Mouse (Mus musculus): ENCODE measurements around the gene Zfp280c.
A peak's percentile ranks its signal among the peaks of the same experiment; 100 is the strongest.

GRCm38 (mm10) chrX:48594099-48594760, at the start of gene Zfp280c:
- TF ChIP-seq SRF (IDR thresholded peaks at IDR 0.05; ENCODE audit: control insufficient read depth, insufficient read length, low read depth) (no peak), E2F4 (IDR thresholded peaks at IDR 0.05; ENCODE audit: insufficient read depth) (no peak), POLR2A (IDR thresholded peaks at IDR 0.05; ENCODE audit: insufficient read length, low read depth) (peak; percentile 66), MYOG (IDR thresholded peaks at IDR 0.05; ENCODE audit: control insufficient read depth in 1 of 3, insufficient read depth in 1 of 3, insufficient read length in 2 of 3, low read depth in 2 of 3) (no peak), POLR2AphosphoS2 (IDR thresholded peaks at IDR 0.05; ENCODE audit: insufficient read length, low read depth) (no peak), MAX (IDR thresholded peaks at IDR 0.05; ENCODE audit: low read depth) (no peak)

All from myocyte (in vitro differentiated cells).